Mouse (Mus musculus): ENCODE results near the gene Cfl2. TPM values are rescaled to one million over a fixed set of nuclear protein-coding genes. Genes with fewer than 3 reads are reported as not detected.
"Not testable (repeated sequence)": the region's sequence is repeated elsewhere in the genome, so short reads cannot be mapped to it uniquely, and the experiment has no call there.

Gene Cfl2
- polyA plus RNA-seq, 1 experiment from 2014 or later, result 284 TPM

GRCm38 (mm10) chr12:54850551-54850950 is 12.1 kb downstream of the Cfl2 start:
- no peak overlapping the region for H3K4me2 ChIP-seq (replicated peaks)
- no peak overlapping the region for H3K27ac ChIP-seq
- no peak for ATAC-seq
- H3K4me1 ChIP-seq (replicated peaks), result no peaks in the 10 kb centered on the region
- H3K9ac ChIP-seq (replicated peaks), result no peak overlapping the region
- no peaks in the 10 kb centered on the region for H3K27me3 ChIP-seq
- H3K4me3 ChIP-seq (replicated peaks), result no peak overlapping the region
- 91% methylated on average over 2 of the region's 2 CpGs for WGBS
- no peaks in the 10 kb centered on the region for H3K9me3 ChIP-seq
- H3K36me3 ChIP-seq, result peaks cover 7% of the 10 kb centered on the region

GRCm38 (mm10) chr12:54844415-54844814 is 18.3 kb downstream of the Cfl2 start:
- H3K4me3 ChIP-seq (replicated peaks), result no peak overlapping the region
- H3K27me3 ChIP-seq, result no peaks in the 10 kb centered on the region
- ATAC-seq, result no peak
- H3K36me3 ChIP-seq, result no peaks in the 10 kb centered on the region; the same call in 1 of the 2 replicates
- H3K9ac ChIP-seq (replicated peaks), result no peak overlapping the region
- no peak overlapping the region for H3K27ac ChIP-seq
- no peaks in the 10 kb centered on the region for H3K9me3 ChIP-seq
- no peaks in the 10 kb centered on the region for H3K4me1 ChIP-seq (replicated peaks)
- H3K4me2 ChIP-seq (replicated peaks), result no peak overlapping the region

- Histone ChIP-seq H3K36me3 (no peaks in the 10 kb centered on the region; the same call in 1 of the 2 replicates), H3K27me3 (no peaks in the 10 kb centered on the region), H3K9ac (replicated peaks) (no peak overlapping the region), H3K9me3 (no peaks in the 10 kb centered on the region), H3K27ac (no peak overlapping the region), H3K4me3 (replicated peaks) (no peak overlapping the region), H3K4me2 (replicated peaks) (no peak overlapping the region), H3K4me1 (replicated peaks) (no peaks in the 10 kb centered on the region)
- WGBS, result 100% methylated on average over 1 of the region's 1 CpGs
- ATAC-seq, result no peak
These were observed 21.1 kb downstream of the Cfl2 start for GRCm38 (mm10) chr12:54841576-54841975.

- 90% methylated on average over 2 of the region's 2 CpGs for WGBS
- Histone ChIP-seq H3K4me1 (replicated peaks) (peaks cover 3% of the 10 kb centered on the region), H3K27ac (no peak overlapping the region), H3K4me3 (replicated peaks) (no peak overlapping the region), H3K4me2 (replicated peaks) (no peak overlapping the region), H3K9ac (replicated peaks) (no peak overlapping the region), H3K9me3 (no peaks in the 10 kb centered on the region), H3K36me3 (no peaks in the 10 kb centered on the region), H3K27me3 (no peaks in the 10 kb centered on the region)
- ATAC-seq, result no peak
These were observed 22.9 kb downstream of the Cfl2 start for GRCm38 (mm10) chr12:54839815-54840214.

GRCm38 (mm10) chr12:54838931-54839330 is 23.7 kb downstream of the Cfl2 start:
- Histone ChIP-seq H3K4me2 (replicated peaks) (no peak overlapping the region), H3K9me3 (no peaks in the 10 kb centered on the region), H3K27me3 (no peaks in the 10 kb centered on the region), H3K36me3 (no peaks in the 10 kb centered on the region), H3K4me1 (replicated peaks) (peaks cover 7% of the 10 kb centered on the region), H3K4me3 (replicated peaks) (no peak overlapping the region), H3K27ac (no peak overlapping the region), H3K9ac (replicated peaks) (no peak overlapping the region)
- ATAC-seq, result no peak

GRCm38 (mm10) chr12:54835608-54836570 is 26.8 kb downstream of the Cfl2 start:
- H3K4me2 ChIP-seq (replicated peaks), result no peak overlapping the region
- WGBS, result 78% methylated on average over 17 of the region's 18 CpGs

GRCm38 (mm10) chr12:54834925-54835447 is 27.7 kb downstream of the Cfl2 start:
- peak overlapping the region; percentile 14; the same call in 1 of the 2 replicates for H3K27ac ChIP-seq
- WGBS, result 22% methylated on average over 11 of the region's 11 CpGs

More at GRCm38 (mm10) chr12:54835608-54836570, 26.8 kb downstream of the Cfl2 start:
- ATAC-seq, result no peak
- no peak overlapping the region for H3K4me3 ChIP-seq (replicated peaks)
- H3K9me3 ChIP-seq, result no peaks in the 10 kb centered on the region
- no peaks in the 10 kb centered on the region for H3K36me3 ChIP-seq
- peak overlapping the region; percentile 14; the same call in 1 of the 2 replicates for H3K27ac ChIP-seq
- no peak overlapping the region for H3K9ac ChIP-seq (replicated peaks)
- H3K4me1 ChIP-seq (replicated peaks), result peaks cover 9% of the 10 kb centered on the region
- H3K27me3 ChIP-seq, result no peaks in the 10 kb centered on the region

GRCm38 (mm10) chr12:54833856-54834399 is 28.7 kb downstream of the Cfl2 start:
- Histone ChIP-seq H3K27ac (no peak overlapping the region), H3K27me3 (no peaks in the 10 kb centered on the region), H3K9me3 (no peaks in the 10 kb centered on the region), H3K9ac (replicated peaks) (no peak overlapping the region), H3K36me3 (no peaks in the 10 kb centered on the region), H3K4me3 (replicated peaks) (no peak overlapping the region), H3K4me2 (replicated peaks) (no peak overlapping the region), H3K4me1 (replicated peaks) (peaks cover 9% of the 10 kb centered on the region)
- WGBS, result 59% methylated on average over 9 of the region's 9 CpGs
- no peak for ATAC-seq

More at GRCm38 (mm10) chr12:54834925-54835447, 27.7 kb downstream of the Cfl2 start:
- no peaks in the 10 kb centered on the region for H3K27me3 ChIP-seq
- H3K9me3 ChIP-seq, result no peaks in the 10 kb centered on the region
- H3K4me3 ChIP-seq (replicated peaks), result peak overlapping the region; percentile 29
- no peaks in the 10 kb centered on the region for H3K36me3 ChIP-seq
- peak; percentile 84 for ATAC-seq
- peaks cover 9% of the 10 kb centered on the region for H3K4me1 ChIP-seq (replicated peaks)
- peak overlapping the region; percentile 33; the same call in 1 of the 2 replicates for H3K9ac ChIP-seq (replicated peaks)
- peak overlapping the region; percentile 50 for H3K4me2 ChIP-seq (replicated peaks)

- 86% methylated on average over 1 of the region's 1 CpGs for WGBS
- H3K4me2 ChIP-seq (replicated peaks); H3K36me3 ChIP-seq; H3K4me3 ChIP-seq (replicated peaks); H3K9ac ChIP-seq (replicated peaks); ATAC-seq; H3K4me1 ChIP-seq (replicated peaks); H3K27ac ChIP-seq; H3K27me3 ChIP-seq; H3K9me3 ChIP-seq: not testable (repeated sequence)
These were observed 30.8 kb downstream of the Cfl2 start for GRCm38 (mm10) chr12:54831927-54832326.

- Histone ChIP-seq H3K36me3 (no peaks in the 10 kb centered on the region), H3K9me3 (no peaks in the 10 kb centered on the region), H3K9ac (replicated peaks) (no peak overlapping the region), H3K27me3 (no peaks in the 10 kb centered on the region), H3K4me1 (replicated peaks) (peaks cover 9% of the 10 kb centered on the region), H3K4me3 (replicated peaks) (no peak overlapping the region), H3K27ac (no peak overlapping the region), H3K4me2 (replicated peaks) (no peak overlapping the region)
- peak; percentile 84 for ATAC-seq
- 16% methylated on average over 6 of the region's 6 CpGs for WGBS
These were observed 32.1 kb downstream of the Cfl2 start for GRCm38 (mm10) chr12:54830574-54830973.

GRCm38 (mm10) chr12:54829876-54830275 is 32.8 kb downstream of the Cfl2 start:
- Histone ChIP-seq H3K9me3 (no peaks in the 10 kb centered on the region), H3K4me2 (replicated peaks) (no peak overlapping the region), H3K4me3 (replicated peaks) (no peak overlapping the region), H3K27me3 (no peaks in the 10 kb centered on the region), H3K9ac (replicated peaks) (no peak overlapping the region), H3K4me1 (replicated peaks) (peaks cover 7% of the 10 kb centered on the region), H3K27ac (no peak overlapping the region), H3K36me3 (no peaks in the 10 kb centered on the region)
- no peak for ATAC-seq
- WGBS, result 59% methylated on average over 5 of the region's 5 CpGs

GRCm38 (mm10) chr12:54828043-54828442 is 34.6 kb downstream of the Cfl2 start:
- WGBS, result 84% methylated on average over 1 of the region's 1 CpGs
- Histone ChIP-seq H3K27me3 (no peaks in the 10 kb centered on the region), H3K36me3 (no peaks in the 10 kb centered on the region), H3K9ac (replicated peaks) (no peak overlapping the region), H3K27ac (no peak overlapping the region), H3K4me1 (replicated peaks) (peaks cover 6% of the 10 kb centered on the region), H3K4me2 (replicated peaks) (no peak overlapping the region), H3K9me3 (no peaks in the 10 kb centered on the region), H3K4me3 (replicated peaks) (no peak overlapping the region)
- no peak for ATAC-seq
